Mouse (Mus musculus): ENCODE results near the gene Ipo11. TPM values are rescaled to one million over a fixed set of nuclear protein-coding genes. Genes with fewer than 3 reads are reported as not detected.
"Not testable (repeated sequence)": the region's sequence is repeated elsewhere in the genome, so short reads cannot be mapped to it uniquely, and the experiment has no call there.

Gene Ipo11
- total RNA-seq, 2 experiments from 2014 or later, result 14.8 to 22.9 TPM

DNA sequence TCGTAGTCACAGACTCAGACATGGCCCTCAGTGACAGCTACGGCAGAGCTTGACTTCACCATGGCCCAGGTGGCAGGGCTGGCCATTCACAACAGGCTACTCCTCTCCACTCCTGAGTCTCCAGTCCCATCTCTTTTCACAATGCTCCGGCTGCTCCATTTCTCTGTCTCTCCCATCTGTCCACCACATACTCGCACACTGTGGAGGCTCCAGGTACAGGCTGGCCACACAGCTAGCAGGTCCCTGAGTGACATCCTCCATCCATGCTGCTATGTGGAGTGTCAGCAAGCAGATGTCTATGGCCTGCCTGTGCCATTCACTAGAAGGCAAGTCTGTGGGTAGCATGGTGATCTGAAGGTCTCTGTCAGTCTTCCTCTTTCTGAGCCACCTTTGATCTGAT lies 29.5 kb downstream of the Ipo11 start:
- no peak for ATAC-seq (replicated peaks; ENCODE audit: low FRiP score, poor library complexity, severe bottlenecking)

DNA sequence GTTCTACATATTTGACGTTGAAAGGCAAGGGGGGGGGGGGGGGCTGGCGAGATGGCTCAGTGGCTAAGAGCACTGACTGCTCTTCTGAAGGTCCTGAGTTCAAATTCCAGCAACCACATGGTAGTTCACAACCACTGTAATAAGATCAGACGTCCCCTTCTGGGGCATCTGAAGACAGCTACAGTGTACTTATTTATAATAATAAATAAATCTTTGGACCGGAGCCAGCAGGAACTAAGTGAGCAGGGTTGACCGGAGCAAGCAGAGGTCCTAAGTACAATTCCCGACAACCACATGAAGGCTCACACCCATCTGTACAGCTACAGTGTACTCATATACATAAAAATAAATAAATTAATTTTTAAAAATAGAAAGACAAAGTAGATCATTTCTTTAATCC lies 31.6 kb downstream of the Ipo11 start:
- ATAC-seq (replicated peaks; ENCODE audit: low FRiP score, poor library complexity, severe bottlenecking), result not testable (repeated sequence)

DNA sequence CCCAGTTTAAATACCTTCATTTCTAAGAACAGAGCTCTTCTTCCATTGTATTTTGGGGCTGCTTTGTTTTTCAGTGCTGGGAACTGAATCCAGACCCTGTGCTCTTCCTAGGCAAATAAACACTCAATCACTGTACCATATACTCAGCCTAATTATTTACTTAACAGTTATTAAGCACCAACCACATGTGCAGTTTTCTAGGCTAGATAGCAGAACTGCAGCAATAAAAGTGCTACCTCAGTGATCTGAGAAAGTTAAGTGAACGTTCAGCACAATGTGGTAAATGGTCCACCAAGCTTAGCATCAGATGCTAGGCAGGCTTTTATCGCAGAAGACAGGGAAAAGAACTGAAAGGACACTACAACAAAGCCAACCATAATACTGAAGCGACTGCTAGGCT lies 32.1 kb downstream of the Ipo11 start:
- no peak for ATAC-seq (replicated peaks; ENCODE audit: low FRiP score, poor library complexity, severe bottlenecking)

DNA sequence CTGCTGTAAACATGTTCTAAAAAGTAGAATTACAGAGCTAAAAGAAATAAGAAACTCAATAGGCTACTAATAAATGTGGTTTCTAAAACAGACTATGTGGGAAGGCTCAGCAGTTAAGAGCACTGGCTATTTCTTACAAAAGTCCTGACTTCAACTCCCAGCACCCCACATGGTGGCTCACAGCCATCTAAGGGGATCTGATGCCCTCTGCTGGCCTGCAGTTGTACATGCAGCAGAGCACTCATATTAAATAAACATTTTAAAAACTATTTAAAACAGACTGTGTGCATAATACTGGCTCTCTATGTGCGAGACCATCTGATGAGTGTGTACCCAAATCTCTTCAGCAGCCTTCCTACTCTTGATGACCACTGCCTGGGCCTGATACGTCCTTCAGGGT lies 42.5 kb downstream of the Ipo11 start:
- ATAC-seq (replicated peaks; ENCODE audit: low FRiP score, poor library complexity, severe bottlenecking), result peak; percentile 25

DNA sequence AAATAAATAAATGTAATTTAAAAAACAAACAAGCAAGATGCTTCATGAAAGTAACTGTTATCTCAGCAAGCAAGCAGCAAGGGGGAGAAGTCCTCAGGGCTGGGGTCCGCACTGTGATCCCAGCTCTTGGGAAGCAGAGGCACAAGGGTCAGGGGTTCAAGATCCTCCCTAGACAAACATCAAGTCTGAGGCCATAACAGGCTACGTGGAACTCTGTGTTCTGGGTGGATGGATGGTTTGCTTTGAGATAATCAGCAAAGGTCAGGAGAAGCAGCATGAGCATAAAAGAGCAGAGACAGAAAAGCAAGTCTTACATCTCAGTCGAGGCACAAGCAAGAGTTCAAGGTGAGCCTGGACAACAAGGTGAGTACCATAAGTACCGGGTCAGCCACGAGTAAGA lies 43.1 kb downstream of the Ipo11 start:
- ATAC-seq (replicated peaks; ENCODE audit: low FRiP score, poor library complexity, severe bottlenecking), result peak; percentile 57

DNA sequence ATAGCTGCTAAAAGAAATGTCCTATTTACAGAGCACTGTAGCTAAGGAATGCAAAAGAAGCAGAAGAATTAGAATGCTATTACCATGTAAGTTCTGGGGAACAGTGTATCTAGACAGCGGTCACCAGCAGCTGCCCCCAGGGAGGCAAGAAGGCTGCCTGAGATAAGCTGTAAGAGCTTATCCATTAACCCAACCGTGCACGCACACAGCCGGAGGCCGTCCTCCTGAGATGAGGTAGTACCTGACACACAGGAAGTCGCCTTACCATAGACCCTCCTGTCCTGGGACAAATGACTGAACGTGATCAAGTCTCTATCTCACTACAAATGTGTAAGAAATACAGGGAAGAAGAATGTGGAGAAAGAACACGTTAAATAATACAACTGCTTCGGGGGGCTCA lies 43.6 kb downstream of the Ipo11 start:
- peak; percentile 97 for ATAC-seq (replicated peaks; ENCODE audit: low FRiP score, poor library complexity, severe bottlenecking)

DNA sequence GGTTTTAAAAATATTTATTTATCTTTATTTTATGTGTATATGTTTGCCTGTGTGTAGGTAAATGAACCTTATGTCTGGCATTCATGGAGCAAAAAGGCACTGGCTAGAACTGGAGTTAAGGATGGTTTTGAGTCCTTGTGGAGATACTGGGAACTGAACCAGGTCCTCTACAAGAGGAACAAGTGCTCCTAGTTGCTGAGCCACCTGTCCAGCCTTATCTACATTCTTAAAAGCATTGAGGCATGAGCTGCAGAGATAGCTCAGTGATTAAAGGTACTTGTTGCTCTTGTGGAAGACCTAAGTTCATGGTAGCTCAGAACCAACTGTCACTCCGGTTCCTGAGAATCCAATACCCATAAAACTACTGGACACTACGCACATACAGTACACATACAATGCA lies 49.4 kb downstream of the Ipo11 start:
- ATAC-seq (replicated peaks; ENCODE audit: low FRiP score, poor library complexity, severe bottlenecking), result 0 out of 2 replicates have a peak, but pooled peaks have one; percentile 36

DNA sequence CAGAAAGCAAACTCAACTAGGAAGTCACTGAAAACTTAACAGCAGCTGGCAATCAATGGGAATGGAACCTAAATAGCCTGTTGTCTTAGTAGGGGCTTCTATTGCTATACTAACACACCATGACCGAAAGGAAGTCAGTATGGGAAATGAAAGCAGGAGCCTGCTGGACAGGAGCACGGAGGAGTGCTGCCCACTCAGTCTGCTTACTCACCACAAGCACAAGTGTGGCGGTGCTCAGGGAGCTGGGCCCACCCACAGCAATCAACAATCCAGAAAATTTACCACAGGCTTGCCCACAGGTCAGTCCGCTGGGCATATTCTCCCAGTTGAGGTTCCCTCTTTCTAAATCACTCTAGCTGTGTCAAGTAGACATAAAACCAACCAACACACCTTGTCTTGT lies 52.5 kb downstream of the Ipo11 start:
- no peak for ATAC-seq (replicated peaks; ENCODE audit: low FRiP score, poor library complexity, severe bottlenecking)

DNA sequence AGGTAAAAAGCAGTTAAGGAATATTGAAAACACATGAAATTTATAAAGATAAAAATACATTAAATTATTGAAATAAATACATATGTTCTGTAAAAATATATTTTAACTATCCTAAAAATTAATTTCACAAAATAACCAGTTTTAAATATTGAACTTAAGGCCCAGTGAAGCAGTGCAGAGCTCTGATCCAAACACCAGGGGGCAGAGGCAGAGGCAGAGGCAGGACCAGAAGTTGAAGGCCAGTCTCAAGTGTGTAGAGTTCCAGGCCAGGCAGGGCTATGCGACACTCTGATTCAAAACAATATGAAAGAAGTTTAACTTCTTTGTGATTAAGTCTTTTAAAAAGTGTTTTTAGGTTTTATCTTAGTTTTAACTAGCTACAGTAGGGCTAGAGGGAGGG lies 60.5 kb downstream of the Ipo11 start:
- peak; percentile 99 for ATAC-seq (replicated peaks; ENCODE audit: low FRiP score, poor library complexity, severe bottlenecking)

DNA sequence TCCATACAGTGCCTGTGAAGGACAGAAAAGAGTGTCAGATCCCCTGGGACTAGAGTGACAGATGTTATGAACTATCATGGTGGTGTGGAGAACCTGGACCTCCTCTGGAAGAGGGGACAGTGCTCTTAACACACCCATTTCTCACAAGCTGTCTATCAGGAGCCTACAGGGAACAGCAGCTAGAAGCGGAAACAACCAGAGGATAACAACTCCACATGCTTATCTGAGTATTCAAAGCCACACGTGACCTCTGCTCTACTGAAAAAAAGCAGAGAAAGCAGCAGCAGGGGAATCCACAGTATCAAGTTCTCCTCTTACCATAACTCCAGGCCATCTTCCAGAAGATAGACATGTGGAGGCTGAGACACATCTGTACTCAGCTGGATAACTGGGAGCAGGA lies 71.2 kb downstream of the Ipo11 start:
- ATAC-seq (replicated peaks; ENCODE audit: low FRiP score, poor library complexity, severe bottlenecking), result peak; percentile 97

DNA sequence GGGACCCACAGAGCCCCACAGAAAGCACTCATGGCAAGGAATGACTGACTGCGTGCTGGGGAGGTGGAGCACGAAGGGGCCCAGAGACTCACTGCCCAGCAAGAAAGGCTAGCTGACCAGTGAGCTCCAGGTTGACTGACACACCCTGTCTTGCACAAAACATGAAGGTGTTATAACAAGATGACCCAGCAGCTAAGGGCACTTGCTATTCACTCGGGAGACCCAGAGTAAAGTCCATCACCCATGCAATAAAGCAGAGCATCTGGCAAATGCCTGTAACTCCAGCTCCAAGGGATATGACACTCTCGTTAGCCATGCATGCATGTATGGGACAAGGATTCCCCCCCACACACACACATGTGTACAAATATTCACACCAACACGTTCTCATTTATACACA lies 78.0 kb downstream of the Ipo11 start:
- no peak for ATAC-seq (replicated peaks; ENCODE audit: low FRiP score, poor library complexity, severe bottlenecking)

DNA sequence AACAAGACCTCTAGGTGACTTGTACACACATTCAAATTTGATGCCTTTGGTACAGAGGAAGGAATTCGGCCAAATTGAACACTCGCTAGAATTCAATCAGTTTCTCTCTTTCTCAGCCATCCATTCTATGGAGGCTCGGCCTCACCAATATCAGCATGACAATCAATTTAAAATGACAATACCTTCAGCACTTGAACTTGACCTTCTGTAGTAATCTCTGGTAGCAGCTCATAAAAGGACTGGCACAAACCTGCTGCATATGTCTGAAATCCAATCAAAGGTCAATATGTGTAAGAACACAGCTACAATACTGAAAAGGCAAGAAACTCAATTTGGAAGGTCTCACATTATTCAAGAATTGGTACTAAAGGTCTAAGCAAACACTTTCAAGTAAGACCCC lies 80.2 kb downstream of the Ipo11 start:
- ATAC-seq (replicated peaks; ENCODE audit: low FRiP score, poor library complexity, severe bottlenecking), result no peak

DNA sequence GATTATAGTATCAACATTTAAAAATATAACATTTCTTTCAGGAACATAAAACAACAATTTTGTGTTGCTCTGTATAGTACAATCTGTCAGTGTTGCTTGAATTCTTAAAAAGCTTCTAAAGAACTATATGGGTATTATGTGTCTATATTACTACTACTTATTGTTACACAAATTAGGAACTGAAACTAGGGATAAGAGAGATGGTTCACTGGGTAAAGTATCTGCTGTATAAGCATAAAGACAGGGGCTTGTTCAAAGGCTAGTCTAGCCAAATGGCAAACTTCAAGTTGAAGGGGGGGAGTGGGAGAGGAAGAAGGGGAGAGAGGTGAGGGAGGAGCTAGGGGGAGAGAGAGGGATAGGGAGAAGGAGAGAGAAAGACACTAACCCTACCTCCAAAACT lies 89.2 kb downstream of the Ipo11 start:
- no peak for ATAC-seq (replicated peaks; ENCODE audit: low FRiP score, poor library complexity, severe bottlenecking)

DNA sequence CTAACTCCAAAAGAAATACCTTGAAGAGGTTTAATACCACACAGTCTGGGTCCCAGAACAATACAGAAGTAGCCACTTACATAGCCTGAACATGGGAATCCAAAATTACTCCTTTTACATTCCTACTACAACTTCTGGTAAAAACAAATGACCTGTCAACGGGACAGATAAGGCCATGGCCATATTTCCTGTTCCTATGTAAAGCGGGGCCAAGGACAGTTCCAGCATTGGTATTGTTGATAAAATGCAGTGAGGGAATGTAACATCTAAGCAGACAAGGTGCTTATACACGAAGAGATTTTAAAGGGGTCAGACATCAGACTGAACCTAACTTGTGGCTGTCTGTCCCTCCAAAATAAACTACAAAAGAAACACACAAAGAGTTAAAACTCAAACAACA lies 91.8 kb downstream of the Ipo11 start:
- no peak for ATAC-seq (replicated peaks; ENCODE audit: low FRiP score, poor library complexity, severe bottlenecking)

DNA sequence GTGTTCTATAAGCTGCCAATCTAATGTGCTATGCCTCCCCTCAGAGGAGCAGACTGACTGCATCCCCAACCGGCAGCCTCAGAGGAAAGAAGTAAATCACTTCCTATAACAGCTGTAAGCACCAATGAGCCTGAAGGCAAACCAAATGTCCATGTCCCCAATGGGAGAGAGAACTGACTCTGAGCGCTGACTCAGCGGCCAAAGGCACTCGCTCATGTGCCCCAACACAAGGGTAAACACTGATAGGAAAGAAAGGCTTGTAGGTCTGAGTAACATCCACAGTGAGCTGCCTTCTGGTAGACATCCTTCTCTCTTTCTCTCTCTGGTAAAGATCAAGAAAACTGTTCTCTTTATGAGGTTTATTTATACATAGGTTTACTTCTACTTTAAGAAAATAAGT lies 94.2 kb downstream of the Ipo11 start:
- ATAC-seq (replicated peaks; ENCODE audit: low FRiP score, poor library complexity, severe bottlenecking), result 0 out of 2 replicates have a peak, but pooled peaks have one; percentile 40

DNA sequence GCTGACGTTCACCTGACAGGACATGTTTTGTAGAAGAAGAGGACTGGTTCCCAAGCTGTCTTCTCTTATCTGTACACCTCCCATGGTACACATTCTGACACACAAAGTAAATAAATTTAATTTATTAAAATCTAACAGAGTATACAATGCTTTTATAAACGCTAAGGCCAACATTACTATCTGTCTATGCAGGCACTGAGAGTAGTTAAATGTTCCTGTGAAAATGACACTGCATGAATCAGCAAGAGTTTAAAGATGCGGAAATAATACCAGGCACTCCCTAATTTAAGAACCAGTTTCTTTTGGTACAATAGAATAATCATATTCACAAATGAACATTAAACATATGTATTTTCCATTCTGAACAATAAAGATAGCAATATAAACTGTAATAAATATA lies 98.0 kb downstream of the Ipo11 start:
- peak; percentile 71 for ATAC-seq (replicated peaks; ENCODE audit: low FRiP score, poor library complexity, severe bottlenecking)

DNA sequence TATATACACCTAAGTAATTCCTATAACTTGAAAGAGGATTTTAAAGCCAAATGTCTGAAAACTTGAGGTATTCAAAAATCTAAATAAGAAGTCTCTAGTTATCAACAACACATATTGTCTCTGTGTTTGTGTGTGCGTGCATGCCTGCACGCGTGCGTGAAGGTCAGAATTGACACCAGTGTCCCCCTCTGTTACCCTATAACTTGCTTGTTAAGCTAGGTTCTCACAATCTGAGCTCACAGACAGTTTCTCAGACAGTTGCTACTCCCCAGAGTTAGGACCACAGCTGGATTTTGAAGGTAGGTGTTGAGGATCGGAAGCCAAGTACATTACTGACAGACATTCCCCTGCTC lies 100.3 kb downstream of the Ipo11 start:
- no peak for ATAC-seq (replicated peaks; ENCODE audit: low FRiP score, poor library complexity, severe bottlenecking)

DNA sequence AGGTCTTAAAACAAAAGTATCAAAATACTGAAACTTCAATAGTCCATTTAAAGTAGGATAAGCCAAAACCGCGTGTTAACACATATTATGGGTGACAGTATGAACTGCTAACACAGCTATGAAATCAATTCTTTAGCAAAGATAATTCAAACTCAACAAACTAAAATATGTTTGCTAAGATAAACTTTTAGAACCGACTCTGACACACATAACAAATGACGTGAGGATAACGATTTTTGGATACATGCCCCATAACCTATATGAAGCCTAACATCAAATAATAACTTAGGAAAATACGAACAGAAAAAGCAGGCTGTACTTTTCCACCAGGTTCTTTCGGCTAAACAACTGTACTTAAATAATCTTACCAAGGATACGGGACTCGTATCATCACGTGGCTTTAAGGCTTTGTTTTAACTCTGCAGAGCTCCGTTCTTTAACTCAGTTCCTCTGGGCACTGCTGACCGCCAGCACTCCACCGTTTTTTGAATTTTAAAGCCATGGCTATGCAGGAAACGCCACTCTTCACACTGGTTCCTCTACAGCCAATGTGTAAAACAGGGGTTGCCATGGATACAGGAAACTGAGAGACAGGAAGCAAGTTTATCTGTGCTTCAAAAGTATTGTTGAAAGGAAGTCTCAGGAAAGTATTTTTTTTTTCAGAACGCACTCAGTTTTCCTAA lies 100.8 kb downstream of the Ipo11 start:
- ATAC-seq (replicated peaks; ENCODE audit: low FRiP score, poor library complexity, severe bottlenecking), result peak; percentile 39; the same call in 1 of the 2 replicates

DNA sequence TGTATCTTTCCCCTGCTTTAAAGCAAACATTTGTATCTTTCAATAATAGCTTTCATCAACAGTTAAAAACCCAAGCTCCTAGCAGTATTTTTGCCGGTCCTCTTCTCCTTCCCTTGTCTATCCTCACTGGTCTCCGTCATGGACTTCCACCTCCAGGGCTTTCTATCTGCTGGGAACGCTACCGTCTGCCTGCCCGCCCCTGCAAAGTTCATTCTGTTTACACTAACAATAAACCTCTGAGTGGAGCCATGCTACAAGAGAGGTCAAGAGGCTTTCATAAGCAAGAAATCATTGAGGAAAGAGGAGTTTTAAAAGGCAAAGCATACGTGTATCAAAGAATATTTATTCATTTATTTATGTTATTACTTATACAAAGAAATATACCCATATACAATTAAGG lies 106.7 kb downstream of the Ipo11 start:
- ATAC-seq (replicated peaks; ENCODE audit: low FRiP score, poor library complexity, severe bottlenecking), result no peak

DNA sequence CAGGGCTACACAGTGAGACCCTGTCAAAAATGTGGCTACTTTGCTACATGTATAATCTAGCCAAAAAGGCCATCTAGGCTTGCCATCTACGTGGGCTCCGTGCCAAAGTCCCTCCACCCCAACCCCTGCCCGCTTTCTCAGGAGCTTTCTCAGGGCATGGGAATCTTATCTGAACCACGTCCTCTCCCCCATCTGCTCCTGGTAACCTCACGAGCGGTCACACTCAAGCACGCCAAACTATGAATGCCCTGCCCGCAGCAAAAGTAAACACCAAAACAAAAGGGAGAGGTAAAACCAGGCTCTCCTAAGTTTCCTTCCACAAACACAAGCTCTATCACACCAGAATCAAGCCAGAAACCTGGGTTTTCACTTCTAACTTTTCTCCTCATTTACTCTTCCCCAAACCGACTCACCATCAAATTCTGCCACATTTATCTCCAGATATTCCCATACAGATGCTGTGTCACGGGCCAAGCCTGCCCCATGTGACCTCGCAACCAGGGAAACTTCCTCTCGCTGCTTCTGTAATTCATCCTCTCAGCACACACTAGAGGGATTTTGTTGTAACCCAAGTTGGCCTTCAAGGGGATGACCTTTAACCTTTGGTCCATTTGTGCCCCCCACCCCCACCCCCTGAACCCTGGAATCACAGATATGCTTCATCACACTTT lies 107.3 kb downstream of the Ipo11 start:
- ATAC-seq (replicated peaks; ENCODE audit: low FRiP score, poor library complexity, severe bottlenecking), result peak; percentile 49

DNA sequence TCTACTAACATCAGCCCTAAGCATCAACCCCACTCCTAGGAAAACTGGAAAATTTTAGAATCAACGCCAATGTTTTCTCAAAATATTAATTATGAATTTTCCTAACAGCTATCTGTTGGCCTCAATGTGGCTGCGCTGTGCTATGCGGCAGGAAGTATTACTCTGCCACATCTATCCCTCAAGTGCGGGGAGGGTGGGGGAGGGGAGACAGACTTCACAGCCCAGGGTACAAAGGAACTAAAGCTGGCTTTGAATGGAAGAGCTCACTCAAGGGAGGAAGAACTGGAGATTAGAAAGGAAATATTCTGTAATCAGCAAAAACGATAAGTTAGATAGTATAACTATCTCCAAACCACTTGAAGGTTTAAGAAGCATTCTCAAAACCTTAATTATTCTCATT lies 111.1 kb downstream of the Ipo11 start:
- ATAC-seq (replicated peaks; ENCODE audit: low FRiP score, poor library complexity, severe bottlenecking), result no peak

DNA sequence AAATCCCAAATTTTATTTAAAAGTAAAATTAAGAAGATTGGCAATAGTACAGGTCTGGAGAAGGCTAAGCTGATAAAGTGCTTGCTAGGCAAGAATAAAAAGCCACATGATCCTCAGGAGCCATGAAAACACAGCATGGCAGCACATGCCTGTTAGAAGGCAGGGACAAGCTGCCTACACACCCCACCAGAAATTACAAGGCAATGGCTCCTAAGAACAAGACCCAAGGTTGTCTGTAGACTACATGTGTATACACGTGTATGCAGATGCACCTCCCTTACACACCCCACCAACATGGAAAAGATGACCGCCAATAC lies 112.9 kb downstream of the Ipo11 start:
- ATAC-seq (replicated peaks; ENCODE audit: low FRiP score, poor library complexity, severe bottlenecking), result no peak

Data from erythroblast, adult 5-6 weeks (primary cell).